Mouse (Mus musculus): ENCODE data around the gene Enpp5. TPM values are rescaled to one million over a fixed set of nuclear protein-coding genes. Genes with fewer than 3 reads are reported as not detected.

Enpp5 gene
- total and polyA plus RNA-seq, 3 experiments, result not detected

GRCm38 (mm10) chr17:44057123-44057522 is 21.5 kb upstream of the Enpp5 start:
- dilution Hi-C loops (cut with MboI; ENCODE audit: extremely low pct_ligation_motif_present, extremely low pct_unique_long_range_greater_than_20kb, low sequenced_read_pairs), result no loop called here
- no peak for DNase-seq (ENCODE audit: extremely low read depth)
- TF ChIP-seq CTCF (conservative IDR thresholded peaks at IDR 0.05 in 1 of 2, IDR thresholded peaks at IDR 0.05 in 1 of 2; ENCODE audit: low read depth in 2 of 2, low read length in 2 of 2) (no peak), POLR2A (IDR thresholded peaks at IDR 0.05; ENCODE audit: low read depth, low read length) (no peak), CHD2 (IDR thresholded peaks at IDR 0.05; ENCODE audit: low read length) (no peak), E2F4 (IDR thresholded peaks at IDR 0.05; ENCODE audit: insufficient replicate concordance, low read depth, low read length) (no peak), NELFE (IDR thresholded peaks at IDR 0.05; ENCODE audit: low read depth, low read length) (no peak), USF2 (conservative IDR thresholded peaks at IDR 0.05; ENCODE audit: low read depth, low read length) (no peak), SMC3 (IDR thresholded peaks at IDR 0.05; ENCODE audit: low read depth, low read length) (no peak), SIN3A (IDR thresholded peaks at IDR 0.05; ENCODE audit: low read length) (no peak)
- H3K4me3 ChIP-seq (replicated peaks in 1 of 3; ENCODE audit: low read depth in 2 of 3, low read length in 2 of 3, poor library complexity in 1 of 3), result no peak overlapping the region
- H3K27me3 ChIP-seq (replicated peaks), result peaks cover 81% of the 10 kb centered on the region
- peaks cover 4 to 7% of the 10 kb centered on the region in 2 experiments for H3K4me1 ChIP-seq (ENCODE audit: control insufficient read depth in 1 of 2, insufficient read depth in 2 of 2)
- in situ Hi-C loops (cut with MboI; ENCODE audit: low pct_ligation_motif_present, low pct_unique_long_range_greater_than_20kb, low sequenced_read_pairs), result no loop called here
- H3K27ac ChIP-seq (ENCODE audit: insufficient read depth, low read depth), result no peak overlapping the region
- no peaks in the 10 kb centered on the region for H3K36me3 ChIP-seq (replicated peaks in 1 of 2; ENCODE audit: control insufficient read depth in 1 of 2, insufficient read depth in 1 of 2, low read length in 1 of 2)
- no peak overlapping the region for H3K4me2 ChIP-seq (ENCODE audit: insufficient read depth, low read depth, poor library complexity, severe bottlenecking)
- peaks cover 9% of the 10 kb centered on the region for H3K9me3 ChIP-seq (replicated peaks; ENCODE audit: low read length)
- no peaks in the 10 kb centered on the region for H3K79me2 ChIP-seq (replicated peaks; ENCODE audit: control insufficient read depth, extremely low read depth, insufficient read depth, poor library complexity, severe bottlenecking)
- H3K9ac ChIP-seq (ENCODE audit: insufficient read depth, low read depth), result no peak overlapping the region

- Histone ChIP-seq H3K4me3 (replicated peaks in 1 of 3; ENCODE audit: low read depth in 2 of 3, low read length in 2 of 3, poor library complexity in 1 of 3) (no peak overlapping the region), H3K9ac (ENCODE audit: insufficient read depth, low read depth) (no peak overlapping the region), H3K9me3 (replicated peaks; ENCODE audit: low read length) (peaks cover 10% of the 10 kb centered on the region), H3K27ac (ENCODE audit: insufficient read depth, low read depth) (no peak overlapping the region), H3K27me3 (replicated peaks) (peaks cover 81% of the 10 kb centered on the region), H3K36me3 (replicated peaks in 1 of 2; ENCODE audit: control insufficient read depth in 1 of 2, insufficient read depth in 1 of 2, low read length in 1 of 2) (no peaks in the 10 kb centered on the region), H3K4me1 (ENCODE audit: control insufficient read depth in 1 of 2, insufficient read depth in 2 of 2) (peaks cover 4 to 6% of the 10 kb centered on the region in 2 experiments), H3K4me2 (ENCODE audit: insufficient read depth, low read depth, poor library complexity, severe bottlenecking) (no peak overlapping the region), H3K79me2 (replicated peaks; ENCODE audit: control insufficient read depth, extremely low read depth, insufficient read depth, poor library complexity, severe bottlenecking) (no peaks in the 10 kb centered on the region)
- dilution Hi-C loops (cut with MboI; ENCODE audit: extremely low pct_ligation_motif_present, extremely low pct_unique_long_range_greater_than_20kb, low sequenced_read_pairs), result no loop called here
- in situ Hi-C loops (cut with MboI; ENCODE audit: low pct_ligation_motif_present, low pct_unique_long_range_greater_than_20kb, low sequenced_read_pairs), result no loop called here
- TF ChIP-seq CHD2 (IDR thresholded peaks at IDR 0.05; ENCODE audit: low read length), result no peak
- TF ChIP-seq UBTF (IDR thresholded peaks at IDR 0.05; ENCODE audit: low read depth, low read length), result no peak
- no peak for TF ChIP-seq USF1 (IDR thresholded peaks at IDR 0.05; ENCODE audit: low read depth, low read length)
- TF ChIP-seq GABPA (IDR thresholded peaks at IDR 0.05; ENCODE audit: insufficient replicate concordance, low read depth, low read length), result no peak
- no peak for TF ChIP-seq IRF4 (IDR thresholded peaks at IDR 0.05; ENCODE audit: low read depth, low read length)
- no peak for TF ChIP-seq BHLHE40 (IDR thresholded peaks at IDR 0.05; ENCODE audit: low read depth, low read length)
- no peak for TF ChIP-seq CTCF (conservative IDR thresholded peaks at IDR 0.05 in 1 of 2, IDR thresholded peaks at IDR 0.05 in 1 of 2; ENCODE audit: low read depth in 2 of 2, low read length in 2 of 2)
- no peak for TF ChIP-seq MEF2A (IDR thresholded peaks at IDR 0.05; ENCODE audit: borderline replicate concordance, low read depth, low read length)
- no peak for TF ChIP-seq CHD1 (IDR thresholded peaks at IDR 0.05; ENCODE audit: low read depth, low read length)
- TF ChIP-seq MYC (IDR thresholded peaks at IDR 0.05; ENCODE audit: low read depth, low read length), result no peak
- TF ChIP-seq ETS1 (conservative IDR thresholded peaks at IDR 0.05; ENCODE audit: low read depth, low read length), result no peak
- TF ChIP-seq ZKSCAN1 (IDR thresholded peaks at IDR 0.05; ENCODE audit: borderline replicate concordance, low read depth, low read length), result no peak
- TF ChIP-seq SMC3 (IDR thresholded peaks at IDR 0.05; ENCODE audit: low read depth, low read length), result no peak
- no peak for TF ChIP-seq NELFE (IDR thresholded peaks at IDR 0.05; ENCODE audit: low read depth, low read length)
- no peak for TF ChIP-seq TBP (conservative IDR thresholded peaks at IDR 0.05; ENCODE audit: low read depth, low read length)
- no peak for TF ChIP-seq MXI1 (IDR thresholded peaks at IDR 0.05; ENCODE audit: low read depth, low read length)
- no peak for TF ChIP-seq E2F4 (IDR thresholded peaks at IDR 0.05; ENCODE audit: insufficient replicate concordance, low read depth, low read length)
- TF ChIP-seq RAD21 (IDR thresholded peaks at IDR 0.05; ENCODE audit: low read depth, low read length), result no peak
- DNase-seq (ENCODE audit: extremely low read depth), result no peak
Measured at GRCm38 (mm10) chr17:44058145-44058544, 20.5 kb upstream of the Enpp5 start.
